ENCODE assay signal across 15 mouse cellular contexts in the genomic region with DNA sequence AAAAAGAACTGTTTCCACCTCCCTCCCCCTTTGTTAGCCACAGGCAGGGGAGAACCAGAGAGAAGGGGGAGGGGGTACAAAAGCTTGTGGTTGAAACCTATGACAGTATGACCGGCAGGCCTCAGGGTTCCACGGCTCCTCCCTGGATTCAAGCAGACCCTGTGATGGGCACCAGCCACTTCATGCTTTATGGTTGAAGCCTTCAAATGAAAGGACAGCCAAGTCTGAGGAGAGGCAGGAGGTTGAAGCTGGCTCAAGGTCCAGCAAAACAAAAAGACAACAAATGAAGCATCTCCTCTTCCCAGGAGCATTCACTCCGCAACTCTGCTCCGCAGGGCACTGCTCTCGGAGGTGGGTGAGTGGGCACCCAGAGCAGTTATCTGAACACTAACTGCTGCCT. TPM values are rescaled to one million over a fixed set of nuclear protein-coding genes. Genes with fewer than 3 reads are reported as not detected.
DNase-seq lines count a peak whose midpoint lies in the region; ATAC-seq lines count a peak whose summit lies in the region.
"Had no signal": no experiment of that assay in that cellular context is flagged by ENCODE, and none has a peak within 500 bp of the region (broad histone marks: within the 10 kb centered on the region; RNA-seq: fewer than 3 reads in every experiment).

No protein-coding gene starts in this region.

- H3K9ac ChIP-seq in heart, embryonic 16.5 days (ENCODE audit: low read length), result peak overlapping the region; percentile 29; the same call in 1 of the 2 replicates
- no peak overlapping the region for H3K9ac ChIP-seq in midbrain, embryonic 15.5 days
- no peak overlapping the region for H3K9ac ChIP-seq in stomach, embryonic 16.5 days (ENCODE audit: low read length)
- H3K9ac ChIP-seq: neural tube, embryonic 13.5 days had no signal

- H3K4me1 ChIP-seq in heart, embryonic 16.5 days (ENCODE audit: control insufficient read depth, insufficient read depth, low read length), result peaks cover 25% of the 10 kb centered on the region
- peaks cover 19% of the 10 kb centered on the region for H3K4me1 ChIP-seq in midbrain, embryonic 10.5 days
- no peaks in the 10 kb centered on the region for H3K4me1 ChIP-seq in midbrain, embryonic 15.5 days
- 0 out of 2 replicates have a peak, but pooled peaks cover 2% of the 10 kb centered on the region for H3K4me1 ChIP-seq in stomach, embryonic 16.5 days (ENCODE audit: control insufficient read depth, insufficient read depth, low read length)
- H3K4me1 ChIP-seq: neural tube, embryonic 13.5 days had no signal

- peak overlapping the region; percentile 48 for H3K27ac ChIP-seq in heart, embryonic 16.5 days (ENCODE audit: low read length)
- peak overlapping the region; percentile 55 for H3K27ac ChIP-seq in midbrain, embryonic 10.5 days (replicated peaks)
- H3K27ac ChIP-seq in midbrain, embryonic 15.5 days, result no peak overlapping the region
- peak overlapping the region; percentile 42; the same call in 1 of the 2 replicates for H3K27ac ChIP-seq in stomach, embryonic 16.5 days (ENCODE audit: low read length)
- H3K27ac ChIP-seq: hindbrain, postnatal 0 days; neural tube, embryonic 13.5 days had no signal

- H3K4me2 ChIP-seq in heart, embryonic 16.5 days (ENCODE audit: low read depth, low read length), result no peak overlapping the region
- H3K4me2 ChIP-seq in midbrain, embryonic 15.5 days, result no peak overlapping the region
- no peak overlapping the region for H3K4me2 ChIP-seq in stomach, embryonic 16.5 days (ENCODE audit: low read depth, low read length)
- H3K4me2 ChIP-seq: neural tube, embryonic 13.5 days had no signal

- peaks cover 32% of the 10 kb centered on the region for H3K36me3 ChIP-seq in heart, embryonic 16.5 days (ENCODE audit: control insufficient read depth, insufficient read depth)
- peaks cover 78% of the 10 kb centered on the region for H3K36me3 ChIP-seq in midbrain, embryonic 10.5 days
- H3K36me3 ChIP-seq in midbrain, embryonic 15.5 days (replicated peaks), result peaks cover 19% of the 10 kb centered on the region
- 0 out of 2 replicates have a peak, but pooled peaks cover 4% of the 10 kb centered on the region for H3K36me3 ChIP-seq in stomach, embryonic 16.5 days (ENCODE audit: control insufficient read depth, insufficient read depth, low read length)

- H3K27me3 ChIP-seq in heart, embryonic 16.5 days (ENCODE audit: control insufficient read depth, insufficient read depth, low read length), result no peaks in the 10 kb centered on the region
- no peaks in the 10 kb centered on the region for H3K27me3 ChIP-seq in midbrain, embryonic 10.5 days (ENCODE audit: low read depth, poor library complexity, severe bottlenecking)
- H3K27me3 ChIP-seq in midbrain, embryonic 15.5 days (replicated peaks), result no peaks in the 10 kb centered on the region
- H3K27me3 ChIP-seq in stomach, embryonic 16.5 days (ENCODE audit: control insufficient read depth, insufficient read depth, low read length), result no peaks in the 10 kb centered on the region
- H3K27me3 ChIP-seq: neural tube, embryonic 13.5 days had no signal

- DNase-seq in cerebellum, adult 9-11 months, result peak; percentile 25
- DNase-seq in cerebellum, adult 11 months, result no peak
- no peak for DNase-seq in heart, postnatal 14 days
- DNase-seq in midbrain, embryonic 10.5 days (ENCODE audit: low spot score), result no peak
- DNase-seq: adrenal gland, postnatal 25 days; gastrocnemius, postnatal 10 days had no signal

- no peak for ATAC-seq in heart, embryonic 16.5 days (replicated peaks; ENCODE audit: extremely low read depth, insufficient read depth, low FRiP score)
- ATAC-seq in midbrain, embryonic 15.5 days (replicated peaks), result no peak
- ATAC-seq in stomach, embryonic 16.5 days (ENCODE audit: insufficient read depth, low FRiP score), result no peak
- no peak for ATAC-seq in megakaryocyte, adult 5-6 weeks (ENCODE audit: poor library complexity, severe bottlenecking)
- ATAC-seq: forebrain, embryonic 16.5 days; hindbrain, postnatal 0 days had no signal

- no peak overlapping the region for H3K4me3 ChIP-seq in heart, embryonic 16.5 days (ENCODE audit: low read length)
- no peak overlapping the region for H3K4me3 ChIP-seq in midbrain, embryonic 10.5 days
- H3K4me3 ChIP-seq in midbrain, embryonic 15.5 days, result no peak overlapping the region
- no peak overlapping the region for H3K4me3 ChIP-seq in stomach, embryonic 16.5 days (replicated peaks; ENCODE audit: low read length)
- H3K4me3 ChIP-seq: neural tube, embryonic 13.5 days had no signal

- intact Hi-C loops in heart, postnatal 14 days (cut with DNase I), result no loop called here

- WGBS in heart, embryonic 16.5 days, result 72% methylated on average over 5 of the region's 5 CpGs
- WGBS in midbrain, embryonic 10.5 days, result 72% methylated on average over 5 of the region's 5 CpGs
- 70% methylated on average over 5 of the region's 5 CpGs for WGBS in midbrain, embryonic 15.5 days
- 77% methylated on average over 5 of the region's 5 CpGs for WGBS in stomach, embryonic 16.5 days

- no peaks in the 10 kb centered on the region for H3K9me3 ChIP-seq in heart, embryonic 16.5 days (replicated peaks; ENCODE audit: control insufficient read depth, low read length)
- no peaks in the 10 kb centered on the region for H3K9me3 ChIP-seq in midbrain, embryonic 10.5 days (replicated peaks)
- no peaks in the 10 kb centered on the region for H3K9me3 ChIP-seq in midbrain, embryonic 15.5 days
- no peaks in the 10 kb centered on the region for H3K9me3 ChIP-seq in stomach, embryonic 16.5 days (replicated peaks; ENCODE audit: control insufficient read depth, low read length)
- H3K9me3 ChIP-seq: neural tube, embryonic 13.5 days had no signal

RNA-seq across cellular contexts. Expression of gene Mcam, which starts 9.2 kb away (rescaled TPM):
- 104 and 111 TPM in 2 replicates for polyA plus RNA-seq in heart, embryonic 16.5 days (2015; fragmentation: Nextera tagmentation; extraction: Ambion mirVana)
- 10 to 100 TPM; 81.2 to 82.3 TPM for total RNA-seq in heart, postnatal 14 days (2021)
- polyA plus RNA-seq in midbrain, embryonic 10.5 days (2016; fragmentation: Nextera tagmentation; extraction: Ambion mirVana), result 12.0 and 13.7 TPM in 2 replicates
- 11.7 and 11.9 TPM in 2 replicates for polyA plus RNA-seq in midbrain, embryonic 15.5 days (2015; fragmentation: Nextera tagmentation; extraction: Ambion mirVana)
- 53.6 and 56.9 TPM in 2 replicates for polyA plus RNA-seq in stomach, embryonic 16.5 days (2015; fragmentation: Nextera tagmentation; extraction: Ambion mirVana)
- total RNA-seq in megakaryocyte, adult 5-6 weeks (2015), result 1.6 TPM in 2 replicates
- 3.2 and 5.8 TPM in 2 replicates for total RNA-seq in megakaryocyte, adult 5-6 weeks (2017)

RNA-seq across cellular contexts. Expression of gene Rnf26, which starts 30.1 kb away (rescaled TPM):
- polyA plus RNA-seq in heart, embryonic 16.5 days (2015; fragmentation: Nextera tagmentation; extraction: Ambion mirVana), result 31.7 and 36.6 TPM in 2 replicates
- total RNA-seq in heart, postnatal 14 days (2021), result 10 to 100 TPM; 10.1 to 11.3 TPM
- 81.3 and 81.5 TPM in 2 replicates for polyA plus RNA-seq in midbrain, embryonic 10.5 days (2016; fragmentation: Nextera tagmentation; extraction: Ambion mirVana)
- 29.2 and 32.4 TPM in 2 replicates for polyA plus RNA-seq in midbrain, embryonic 15.5 days (2015; fragmentation: Nextera tagmentation; extraction: Ambion mirVana)
- 42.3 and 50.6 TPM in 2 replicates for polyA plus RNA-seq in stomach, embryonic 16.5 days (2015; fragmentation: Nextera tagmentation; extraction: Ambion mirVana)
- total RNA-seq in megakaryocyte, adult 5-6 weeks (2015), result 35.9 and 36.7 TPM in 2 replicates
- total RNA-seq in megakaryocyte, adult 5-6 weeks (2017), result 16.3 and 20.9 TPM in 2 replicates

RNA-seq across cellular contexts. Expression of gene Gm49380, which starts 30.1 kb away (rescaled TPM):
- polyA plus RNA-seq in heart, embryonic 16.5 days (2015; fragmentation: Nextera tagmentation; extraction: Ambion mirVana), result 0.07 and 0.20 TPM in 2 replicates
- under 1 TPM in 1 of 2 experiments, not detected in 1; 0.12 TPM for total RNA-seq in heart, postnatal 14 days (2021)
- polyA plus RNA-seq in midbrain, embryonic 10.5 days (2016; fragmentation: Nextera tagmentation; extraction: Ambion mirVana), result 0.35 and 0.63 TPM in 2 replicates
- polyA plus RNA-seq in midbrain, embryonic 15.5 days (2015; fragmentation: Nextera tagmentation; extraction: Ambion mirVana), result 0.13 and 0.25 TPM in 2 replicates
- 0.19 and 0.21 TPM in 2 replicates for polyA plus RNA-seq in stomach, embryonic 16.5 days (2015; fragmentation: Nextera tagmentation; extraction: Ambion mirVana)
- total RNA-seq in megakaryocyte, adult 5-6 weeks (2015), result not detected in 2 replicates
- not detected in 2 replicates for total RNA-seq in megakaryocyte, adult 5-6 weeks (2017)
- total RNA-seq: hindbrain, postnatal 0 days; MEL had no signal
- polyA plus RNA-seq: hindbrain, postnatal 0 days; liver, adult 2 months had no signal

RNA-seq across cellular contexts. Expression of gene C1qtnf5, which starts 36.4 kb away (rescaled TPM):
- polyA plus RNA-seq in heart, embryonic 16.5 days (2015; fragmentation: Nextera tagmentation; extraction: Ambion mirVana), result 3.5 and 4.2 TPM in 2 replicates
- total RNA-seq in heart, postnatal 14 days (2021), result 10 to 100 TPM; 15.2 to 19.5 TPM
- polyA plus RNA-seq in midbrain, embryonic 10.5 days (2016; fragmentation: Nextera tagmentation; extraction: Ambion mirVana), result 0.29 and 0.93 TPM in 2 replicates
- polyA plus RNA-seq in midbrain, embryonic 15.5 days (2015; fragmentation: Nextera tagmentation; extraction: Ambion mirVana), result 2.9 and 4.1 TPM in 2 replicates
- 2.4 and 2.5 TPM in 2 replicates for polyA plus RNA-seq in stomach, embryonic 16.5 days (2015; fragmentation: Nextera tagmentation; extraction: Ambion mirVana)
- 0.27 TPM in 1 of 2 replicates, not detected in the other for total RNA-seq in megakaryocyte, adult 5-6 weeks (2015)
- 0.40 TPM in 1 of 2 replicates, not detected in the other for total RNA-seq in megakaryocyte, adult 5-6 weeks (2017)

RNA-seq across cellular contexts. Expression of gene Mfrp, which starts 41.9 kb away (rescaled TPM):
- 0.12 TPM in 1 of 2 replicates, not detected in the other for polyA plus RNA-seq in heart, embryonic 16.5 days (2015; fragmentation: Nextera tagmentation; extraction: Ambion mirVana)
- total RNA-seq in heart, postnatal 14 days (2021), result not detected
- 0.07 and 0.17 TPM in 2 replicates for polyA plus RNA-seq in midbrain, embryonic 10.5 days (2016; fragmentation: Nextera tagmentation; extraction: Ambion mirVana)
- 0.08 and 0.13 TPM in 2 replicates for polyA plus RNA-seq in midbrain, embryonic 15.5 days (2015; fragmentation: Nextera tagmentation; extraction: Ambion mirVana)
- polyA plus RNA-seq in stomach, embryonic 16.5 days (2015; fragmentation: Nextera tagmentation; extraction: Ambion mirVana), result 0.08 and 0.20 TPM in 2 replicates
- total RNA-seq in megakaryocyte, adult 5-6 weeks (2015), result not detected in 2 replicates
- 0.24 TPM in 1 of 2 replicates, not detected in the other for total RNA-seq in megakaryocyte, adult 5-6 weeks (2017)
- total RNA-seq: adrenal gland, postnatal 25 days; liver, adult 2 months; MEL had no signal
- polyA plus RNA-seq: forebrain, embryonic 16.5 days; liver, adult 2 months; neural tube, embryonic 13.5 days had no signal
